Mouse (Mus musculus) embryo, embryonic 11 days (tissue): Measurements from ENCODE around the gene Rnf224.
A peak's percentile ranks its signal among the peaks of the same experiment; 100 is the strongest.
"Not testable (repeated sequence)": the region's sequence is repeated elsewhere in the genome, so short reads cannot be mapped to it uniquely, and the experiment has no call there.

ENCODE experiments used
- DNase-seq: peaks from one replicate; pipeline ENCODE4 v3.0.0-alpha.2; 2015

Rnf224 gene

DNA sequence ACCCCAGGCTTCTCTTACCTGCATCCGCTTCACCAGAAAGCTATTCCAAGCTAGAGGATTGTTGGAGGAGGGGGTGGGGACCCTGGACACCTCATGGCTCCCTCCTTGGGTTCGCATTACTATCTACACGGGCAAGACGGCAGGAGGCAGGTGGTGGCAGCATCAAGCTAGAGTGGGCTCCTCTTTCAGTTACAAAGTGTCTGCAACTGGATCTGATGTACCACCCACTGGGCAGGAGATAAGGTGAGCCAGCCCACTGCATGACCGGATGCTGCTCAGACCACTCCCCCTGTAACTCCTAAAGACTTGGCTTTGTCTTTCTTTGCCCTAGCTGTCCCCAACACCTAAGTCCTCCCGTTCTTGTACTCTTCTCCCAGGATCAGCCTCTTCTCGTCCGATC lies at the start of gene Rnf224:
Rnf224 (minus strand) TSS at position 174 of the 400 bp plus-strand sequence.
- DNase-seq = no peak

DNA sequence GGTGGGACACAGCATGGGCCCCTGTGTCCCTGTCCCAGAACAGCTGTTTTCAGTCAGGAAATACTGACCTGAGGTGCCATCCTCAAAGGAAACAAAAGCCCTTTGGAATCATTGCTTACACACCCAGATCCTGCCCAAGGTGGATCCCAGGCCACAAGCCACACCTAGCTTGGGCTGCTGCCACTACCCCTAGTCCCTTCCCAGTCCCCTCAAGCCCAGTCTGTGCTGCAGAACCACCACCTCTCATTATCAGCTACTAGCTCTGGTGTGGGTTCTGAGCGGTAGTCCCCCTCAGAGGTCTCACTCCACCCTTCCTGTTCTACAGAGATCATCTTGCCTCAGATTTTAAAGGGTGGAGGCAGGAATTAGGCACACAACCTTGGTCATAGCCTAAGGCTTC lies 49.7 kb upstream of the Rnf224 start:
- DNase-seq = no peak

DNA sequence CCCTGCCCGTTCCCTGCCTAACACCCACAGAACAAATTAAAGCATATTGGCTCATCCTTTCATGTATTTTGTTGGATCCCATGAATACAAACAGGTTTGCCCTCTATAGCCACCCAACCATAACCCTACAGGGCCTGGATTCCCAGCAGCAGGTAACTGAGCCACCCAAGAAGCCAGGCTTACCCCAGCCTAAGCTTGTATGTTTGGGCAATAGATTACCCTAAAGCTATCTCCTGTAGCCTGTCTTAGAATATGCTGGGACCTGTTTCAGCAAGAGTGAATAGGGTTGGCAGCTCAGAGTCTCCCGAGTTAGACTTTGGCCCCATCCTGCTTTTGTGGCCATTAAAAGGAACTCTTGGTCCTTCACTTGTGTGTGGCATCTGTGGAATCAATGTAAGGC lies 49.0 kb upstream of the Rnf224 start:
- no peak for DNase-seq

GRCm38 (mm10) chr2:25278928-25279882 lies 42.6 kb upstream of the Rnf224 start:
- DNase-seq = peak; percentile 86

DNA sequence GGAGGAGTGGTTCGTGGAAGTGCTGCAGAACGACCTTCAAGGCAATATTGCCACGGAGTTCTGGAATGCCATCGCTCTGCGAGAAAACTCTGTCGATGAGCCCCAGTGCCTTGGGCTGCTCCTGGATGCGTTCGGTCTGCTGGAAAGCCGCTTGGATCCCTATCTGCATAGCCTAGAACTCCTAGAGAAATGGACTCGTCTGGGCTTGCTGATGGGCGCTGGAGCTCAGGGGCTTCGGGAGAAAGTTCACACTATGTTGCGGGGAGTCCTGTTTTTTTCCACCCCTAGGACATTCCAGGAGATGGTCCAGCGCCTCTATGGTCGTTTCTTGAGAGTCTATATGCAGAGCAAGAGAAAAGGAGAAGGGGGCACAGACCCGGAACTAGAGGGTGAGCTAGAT lies 36.4 kb upstream of the Rnf224 start:
- DNase-seq = no peak

DNA sequence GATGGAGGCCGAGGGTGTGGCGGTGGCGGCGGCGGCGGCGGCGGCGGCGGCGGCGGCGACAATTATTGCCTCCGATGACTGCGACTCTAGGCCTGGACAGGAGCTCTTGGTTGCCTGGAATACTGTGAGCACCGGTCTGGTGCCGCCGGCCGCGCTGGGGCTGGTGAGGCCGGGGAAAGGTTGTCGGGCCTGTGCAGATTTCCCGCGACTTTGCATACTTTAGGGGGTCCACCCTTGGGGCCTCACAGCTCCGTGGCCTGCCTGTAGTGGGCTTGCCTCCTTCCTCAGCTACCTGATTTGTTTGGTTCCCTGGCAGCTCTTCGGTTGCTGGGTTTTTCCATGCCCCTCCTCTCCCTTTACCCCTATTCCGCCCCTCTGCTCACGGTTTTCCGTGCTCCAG lies 35.9 kb upstream of the Rnf224 start:
- no peak for DNase-seq

DNA sequence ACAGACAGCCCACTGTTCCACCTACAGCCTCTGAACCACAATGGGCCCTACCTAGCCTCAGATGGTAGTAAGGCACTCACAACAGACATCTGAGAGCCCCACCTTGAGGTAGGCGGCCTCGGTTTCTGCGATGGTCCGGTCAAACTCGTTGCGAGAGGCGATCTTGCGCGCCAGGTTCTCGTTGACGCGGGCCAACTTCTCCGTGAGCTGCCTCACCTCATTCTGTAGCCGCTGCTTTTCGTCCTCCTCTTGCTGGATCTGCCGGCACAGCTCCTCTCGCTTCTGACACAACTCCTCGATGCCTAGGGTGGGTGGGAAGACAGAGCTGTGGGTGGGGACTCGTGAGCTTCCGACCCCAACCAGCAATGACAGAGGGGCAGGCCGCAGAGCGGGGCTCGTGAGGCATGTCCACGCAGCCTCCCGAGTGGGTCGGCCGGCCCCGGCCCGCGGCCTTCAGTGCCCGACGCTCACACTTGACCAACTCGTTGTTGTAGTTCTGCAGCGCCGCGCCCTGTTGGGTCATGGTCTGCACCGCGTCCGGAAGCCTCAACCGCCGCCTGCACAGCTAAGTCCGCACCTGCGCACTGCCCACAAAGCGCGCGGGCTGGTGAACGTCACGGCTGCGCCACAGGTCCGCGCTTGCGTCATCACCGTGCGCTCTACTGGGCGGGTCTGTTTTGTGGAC lies 35.4 kb upstream of the Rnf224 start, which contains the start of the genes Ssna1 and Anapc2:
Ssna1 (minus strand) TSS at position 612 of the 685 bp plus-strand sequence.
Anapc2 (plus strand) TSS at position 652 of the 685 bp plus-strand sequence.
- DNase-seq = peak; percentile 99

DNA sequence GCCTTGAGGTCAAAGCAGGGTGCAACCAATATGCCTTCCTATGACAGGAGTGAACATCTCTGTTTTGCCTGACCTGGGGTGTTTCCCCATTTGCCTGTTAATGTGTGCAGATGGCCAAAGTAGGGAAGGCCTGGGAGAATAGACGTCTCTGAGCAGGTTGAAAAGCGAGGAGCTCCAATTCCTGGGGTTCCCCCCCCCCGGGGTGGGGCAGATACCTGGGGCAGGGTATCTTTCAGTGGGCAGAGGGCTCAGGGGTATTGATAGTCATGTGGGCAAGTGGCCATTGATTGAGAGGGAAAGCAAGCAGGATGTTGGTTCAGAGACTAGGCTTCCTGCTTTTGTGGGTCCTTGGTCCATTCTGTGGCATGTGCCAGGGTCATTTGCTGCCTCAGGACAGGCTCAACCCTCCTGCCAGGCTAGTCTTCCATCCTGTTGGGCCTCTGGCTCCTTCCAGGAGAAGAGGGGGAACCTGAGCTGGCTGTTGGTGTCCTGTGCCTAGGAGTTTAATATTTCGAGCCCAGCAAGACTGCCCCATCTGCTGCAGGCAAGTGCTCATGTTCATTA lies 31.2 kb upstream of the Rnf224 start:
- DNase-seq = no peak

DNA sequence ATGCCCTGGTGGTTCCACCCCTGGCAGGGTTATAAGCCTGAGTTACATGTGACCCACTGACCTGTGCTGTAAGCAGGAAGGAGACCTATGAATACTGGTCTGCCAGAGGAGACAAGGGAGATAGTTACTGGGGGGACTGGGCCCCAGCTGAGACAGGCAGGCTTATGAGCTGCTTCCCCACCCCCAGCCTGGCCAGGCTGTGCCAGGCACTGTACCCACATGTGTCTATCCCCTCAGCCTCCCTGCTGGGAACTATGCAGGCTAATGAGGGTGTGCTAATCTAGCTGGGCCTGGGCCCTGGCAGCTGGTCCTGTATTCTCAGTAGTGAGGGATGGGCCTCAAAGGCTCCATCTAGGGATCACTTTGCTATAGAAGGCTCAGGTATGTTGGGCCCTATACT lies 30.7 kb upstream of the Rnf224 start:
- DNase-seq = no peak

DNA sequence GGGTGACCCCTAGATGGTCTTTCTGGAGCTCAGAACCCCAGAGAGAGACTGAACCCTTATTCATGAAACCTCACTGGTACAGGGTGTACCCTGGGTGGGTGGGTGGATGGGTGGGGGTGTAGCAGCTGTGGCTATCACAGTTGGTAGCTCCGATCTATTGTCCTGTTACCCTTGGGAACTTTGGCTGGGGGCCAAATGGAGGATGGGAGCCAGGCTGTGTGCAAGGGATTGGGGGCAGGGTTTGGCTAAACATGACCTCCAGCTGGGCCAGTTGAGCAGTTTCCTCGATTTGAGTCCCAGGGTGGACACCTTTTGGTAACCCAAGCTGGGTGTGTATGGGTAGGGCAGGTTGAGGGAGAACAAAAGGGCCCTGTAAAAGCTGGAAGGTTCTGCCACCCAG lies 30.1 kb upstream of the Rnf224 start:
- DNase-seq = no peak

- no peak for DNase-seq
Observed at GRCm38 (mm10) chr2:25265897-25266656, 29.5 kb upstream of the Rnf224 start.

- DNase-seq = no peak
Observed at GRCm38 (mm10) chr2:25264851-25265250, 28.3 kb upstream of the Rnf224 start.

DNA sequence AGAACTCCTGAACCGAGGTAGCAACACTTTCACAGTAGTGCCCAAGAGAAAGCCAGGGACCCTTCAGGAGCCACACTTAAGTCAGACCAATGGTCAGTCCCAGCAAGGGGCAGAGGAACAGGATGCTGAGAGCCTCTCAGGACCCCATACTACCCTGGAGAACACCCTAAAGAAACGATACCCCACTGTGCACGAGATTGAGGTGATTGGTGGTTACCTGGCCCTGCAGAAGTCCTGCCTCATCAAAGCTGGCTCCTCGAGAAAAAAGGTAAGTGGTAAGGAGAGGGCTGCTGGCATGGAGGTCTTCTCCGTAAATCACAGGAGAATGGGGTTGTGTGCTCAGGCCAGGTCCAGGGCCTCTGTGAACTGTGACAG lies 27.7 kb upstream of the Rnf224 start:
- no peak for DNase-seq

- no peak for DNase-seq
Observed at GRCm38 (mm10) chr2:25263623-25264285, 27.2 kb upstream of the Rnf224 start.

GRCm38 (mm10) chr2:25262795-25263622 lies 26.4 kb upstream of the Rnf224 start:
- DNase-seq = peak; percentile 57

- peak; percentile 97 for DNase-seq
Observed at GRCm38 (mm10) chr2:25262291-25262767, 25.7 kb upstream of the Rnf224 start, which contains the start of gene Tprn. Gene Tprn, plus strand, starts transcription at chr2:25262618.

GRCm38 (mm10) chr2:25261870-25262269 lies 25.3 kb upstream of the Rnf224 start:
- no peak for DNase-seq

DNA sequence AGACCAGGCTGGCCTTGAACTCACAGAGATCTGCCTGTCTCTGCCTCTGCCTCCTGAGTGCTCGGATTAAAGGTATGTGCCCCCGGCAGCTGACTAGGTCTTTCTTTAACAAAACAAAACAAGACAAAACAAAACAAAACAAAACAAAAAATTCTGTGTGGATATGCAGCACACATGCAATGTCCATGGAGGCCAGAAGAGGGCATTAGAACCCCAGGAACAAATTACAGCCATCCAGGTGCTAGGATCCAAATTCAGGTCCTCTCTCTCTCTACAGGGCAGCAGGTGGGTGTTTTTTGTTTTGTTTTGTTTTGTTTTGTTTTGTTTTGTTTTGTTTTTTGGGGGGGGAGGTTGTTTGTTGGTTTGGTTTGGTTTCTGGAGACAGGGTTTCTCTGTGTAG lies 22.3 kb upstream of the Rnf224 start:
- DNase-seq = no peak

GRCm38 (mm10) chr2:25257250-25257649 lies 20.7 kb upstream of the Rnf224 start:
- not testable (repeated sequence) for DNase-seq

- DNase-seq = peak; percentile 30
Observed at GRCm38 (mm10) chr2:25256443-25257109, 20.0 kb upstream of the Rnf224 start.
